Mouse (Mus musculus) lung, postnatal 0 days (tissue): Measurements from ENCODE around the gene Sprr2h.

ENCODE experiments used
- CTCF ChIP-seq: IDR thresholded peaks from 2 replicates; pipeline ENCODE4 v1.5.1; 2016; ENCODE audit warnings: antibody characterized with exemption, mild to moderate bottlenecking
- EP300 ChIP-seq: IDR thresholded peaks from 2 replicates; pipeline ENCODE4 v1.6.1; 2016; ENCODE audit warnings: antibody characterized with exemption, mild to moderate bottlenecking, control low read depth

- TF ChIP-seq CTCF (no peak), EP300 (no peak)
Observed at GRCm38 (mm10) chr3:92385385-92385784, at the start of gene Sprr2h.
